Mouse (Mus musculus) heart, adult 9 months (tissue): ENCODE data around the gene Wwp2.
A peak's percentile ranks its signal among the peaks of the same experiment; 100 is the strongest.

Experiments used
- DNase-seq, 2 experiments: peaks; one replicate each; pipeline ENCODE4 v3.0.0; 2022; ENCODE audit warnings: low spot score in 2 of 2

The Wwp2 gene

DNA sequence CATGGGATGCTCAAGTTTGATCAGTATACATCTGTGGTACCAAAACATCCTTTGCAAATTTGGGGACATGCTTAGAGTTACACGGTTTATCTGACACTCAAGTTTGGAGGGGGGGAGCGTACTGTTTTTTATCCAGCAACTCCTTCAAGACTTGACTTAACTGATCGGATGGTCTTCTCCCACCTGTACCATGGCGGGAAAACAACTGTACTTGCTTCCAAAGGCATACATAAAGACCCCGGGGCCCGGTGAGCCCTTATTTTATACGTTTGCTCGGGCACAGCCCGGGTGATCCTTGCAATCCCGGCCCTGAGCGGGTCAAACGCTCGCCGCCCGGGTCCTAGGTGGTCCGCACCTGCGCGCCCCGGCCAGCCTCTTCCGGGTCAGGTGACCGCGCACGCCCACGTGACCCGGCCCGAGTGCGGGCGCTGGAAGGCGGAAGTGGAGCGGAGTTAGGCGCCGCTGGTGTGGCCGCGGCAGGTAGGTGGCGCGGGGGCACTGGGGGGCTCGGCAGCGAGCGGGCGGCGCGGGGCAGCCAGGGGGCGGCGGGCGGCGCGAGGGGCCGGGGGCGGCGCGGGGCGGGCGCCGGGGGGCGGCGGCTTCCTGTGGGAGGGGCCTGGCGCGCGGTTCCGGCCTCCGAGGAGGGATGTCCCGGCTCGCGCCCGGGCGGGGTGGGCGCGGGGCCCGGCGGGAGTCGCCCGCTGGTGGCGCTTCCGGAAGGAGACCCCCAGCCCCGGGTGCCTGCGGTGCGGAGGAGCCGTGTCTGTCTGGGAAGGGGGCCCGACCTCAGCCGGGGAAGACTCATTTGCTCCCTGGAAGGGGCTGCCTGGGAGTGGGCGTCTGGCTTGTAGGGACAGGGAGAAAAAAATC lies at the start of gene Wwp2:
Wwp2 (plus strand) TSS at position 404 of the 870 bp plus-strand sequence.
- DNase-seq: peak; percentile 78 to 84

DNA sequence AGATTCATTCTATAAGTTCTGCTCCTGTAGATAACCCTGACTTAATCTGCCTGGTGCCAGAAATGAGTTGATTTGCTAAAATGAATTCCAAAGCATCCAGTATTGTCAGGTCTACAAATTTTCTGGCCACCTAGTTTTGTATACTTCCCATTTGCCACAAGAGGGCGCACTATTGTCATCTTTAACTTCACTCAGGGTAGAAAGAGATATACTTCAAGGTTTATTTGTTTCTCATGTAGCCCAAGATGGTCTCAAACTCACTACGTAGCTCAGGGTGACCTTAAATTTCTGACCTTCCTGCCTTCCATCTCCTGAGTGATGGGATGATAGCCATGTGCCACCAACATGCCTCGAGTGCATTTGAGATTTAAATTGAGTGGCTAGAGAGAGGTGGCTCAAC lies 49.5 kb upstream of the Wwp2 start:
- peak in 1 of 2 experiments; percentile 32 for DNase-seq

DNA sequence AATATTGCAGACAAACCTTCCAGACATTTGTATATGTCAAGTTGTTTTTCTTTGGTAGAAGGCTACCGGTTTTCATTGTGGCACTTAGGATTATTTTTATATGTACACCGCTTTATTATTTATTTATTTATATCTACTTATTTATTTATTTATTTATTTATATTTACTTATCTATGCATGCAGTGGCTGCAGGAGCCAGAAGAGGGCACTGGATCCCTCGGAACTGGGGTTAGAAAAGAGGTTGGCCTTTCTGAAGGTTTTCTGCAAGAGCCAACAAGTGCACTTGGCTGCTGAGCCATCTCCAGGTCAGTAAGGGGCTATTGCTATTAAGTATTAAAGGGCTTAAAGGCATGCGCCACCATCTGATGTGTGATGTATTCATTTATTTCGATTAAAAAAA lies 48.3 kb upstream of the Wwp2 start:
- DNase-seq: peak in 1 of 2 experiments; percentile 28

- peak in 1 of 2 experiments; percentile 60 for DNase-seq
These were observed 46.6 kb upstream of the Wwp2 start for GRCm38 (mm10) chr8:107389557-107389956.

DNA sequence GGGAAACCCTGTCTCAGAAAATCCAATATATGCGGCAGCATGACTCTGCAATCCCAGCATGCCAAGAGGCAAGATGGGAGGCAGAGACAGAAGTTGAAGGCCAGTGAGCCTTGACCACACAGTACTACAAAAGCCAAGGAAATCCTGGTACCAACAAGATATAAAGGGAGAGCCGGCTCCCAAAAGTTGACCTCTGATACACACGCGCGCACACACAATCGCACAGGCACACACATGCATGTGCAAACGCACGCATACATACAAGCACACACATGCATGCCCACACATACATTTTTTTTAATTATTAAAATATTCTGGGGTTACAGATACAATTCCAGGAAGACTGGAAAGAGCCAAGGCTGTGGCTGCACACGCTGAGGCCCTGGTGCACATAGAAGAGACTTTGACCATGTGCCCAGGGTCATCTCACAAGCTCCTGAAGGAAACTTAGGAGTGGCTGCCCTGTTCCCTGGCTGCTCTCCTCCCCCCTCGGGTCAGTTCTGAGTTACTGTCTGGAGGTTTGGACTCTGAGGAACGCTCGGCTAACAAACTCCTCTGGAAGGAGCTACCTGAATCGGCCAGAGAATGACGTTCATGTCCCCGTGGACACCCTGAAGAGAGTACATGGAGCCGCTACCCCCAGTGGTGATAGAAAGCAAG lies 45.6 kb upstream of the Wwp2 start:
- no peak for DNase-seq

DNA sequence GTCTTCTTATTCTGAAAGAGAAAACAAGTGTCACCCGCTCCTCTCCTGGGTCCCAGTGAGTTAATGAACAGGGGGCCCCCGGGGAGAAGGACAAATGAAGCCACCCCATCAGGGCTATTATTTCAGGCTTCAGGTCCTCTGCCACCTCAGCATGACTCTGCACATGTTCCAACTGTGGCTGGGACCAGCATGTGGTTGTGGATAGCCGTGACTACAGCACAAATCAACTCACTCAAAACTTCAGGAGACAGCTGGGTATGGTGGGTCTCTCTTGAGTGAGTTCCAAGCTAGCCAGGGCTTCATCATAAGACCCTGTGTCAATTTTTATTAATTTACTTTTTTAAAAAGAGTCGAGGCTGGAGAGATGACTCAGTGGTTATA lies 45.0 kb upstream of the Wwp2 start:
- DNase-seq: no peak

DNA sequence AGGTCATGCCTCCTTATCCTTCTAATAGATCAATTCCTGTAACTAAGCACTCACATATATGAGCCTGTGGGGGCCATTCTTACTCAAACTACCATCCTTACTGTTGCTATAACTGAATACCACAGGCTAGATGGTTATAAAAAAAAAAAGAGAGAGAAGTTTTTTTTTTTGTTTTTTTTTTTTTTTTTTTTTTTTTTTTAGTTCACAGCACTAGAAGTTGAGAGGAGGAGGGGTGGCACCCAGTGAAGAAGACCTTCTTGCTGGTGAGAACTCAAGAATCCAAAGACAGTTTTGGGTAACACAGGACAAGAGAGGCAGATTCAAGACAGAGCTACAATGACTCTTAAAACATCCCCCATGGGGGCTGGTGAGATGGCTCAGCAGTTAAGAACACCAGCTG lies 40.8 kb upstream of the Wwp2 start:
- no peak for DNase-seq

DNA sequence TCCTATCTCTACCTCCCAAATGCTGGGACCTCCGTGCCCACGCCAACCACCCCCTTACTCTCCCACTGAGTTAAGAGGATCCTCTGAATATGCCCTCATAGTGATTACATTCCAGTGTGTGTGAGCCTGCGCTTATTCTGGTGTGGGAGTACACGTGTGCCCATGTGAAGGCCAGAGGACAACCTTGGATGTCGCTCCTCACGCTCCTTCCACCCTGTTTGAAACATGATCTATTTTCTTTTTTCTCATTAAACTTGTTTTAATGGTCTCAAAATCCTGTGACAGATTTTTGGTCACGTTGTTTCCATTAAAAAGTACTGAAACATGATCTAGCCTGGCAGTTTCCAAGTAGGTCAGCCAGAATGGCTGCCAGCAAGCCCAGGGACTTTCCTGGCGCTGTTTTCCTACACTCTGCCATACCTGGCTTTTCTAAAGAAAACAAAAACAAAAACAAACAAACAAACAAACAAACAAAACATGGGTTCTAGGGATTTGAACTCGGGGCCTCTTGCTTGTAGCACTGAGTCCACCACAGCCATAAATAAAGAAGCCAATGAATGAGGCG lies 40.0 kb upstream of the Wwp2 start:
- no peak for DNase-seq

GRCm38 (mm10) chr8:107397665-107398064 lies 38.5 kb upstream of the Wwp2 start:
- DNase-seq: no peak

DNA sequence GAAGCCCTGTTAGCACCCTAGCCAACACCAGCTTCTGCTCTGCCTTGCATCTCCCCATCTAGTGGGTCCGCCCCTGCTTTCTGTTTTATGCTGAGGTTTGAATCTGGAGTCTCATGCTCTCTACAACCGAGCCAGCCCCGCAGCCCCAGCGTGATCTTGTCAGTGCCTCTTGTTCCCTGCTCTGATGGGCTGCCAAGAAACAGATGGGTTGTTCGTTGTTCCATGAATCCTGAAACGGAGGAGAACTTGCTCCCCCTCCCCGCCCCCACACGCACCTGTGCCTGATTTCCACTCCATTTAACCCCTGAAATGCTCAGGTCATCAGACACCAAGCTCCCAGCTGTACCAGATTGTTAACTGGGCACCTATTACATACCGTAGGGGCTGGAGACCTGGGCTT lies 36.7 kb upstream of the Wwp2 start:
- no peak for DNase-seq

GRCm38 (mm10) chr8:107401866-107402265 lies 34.3 kb upstream of the Wwp2 start:
- DNase-seq: no peak

DNA sequence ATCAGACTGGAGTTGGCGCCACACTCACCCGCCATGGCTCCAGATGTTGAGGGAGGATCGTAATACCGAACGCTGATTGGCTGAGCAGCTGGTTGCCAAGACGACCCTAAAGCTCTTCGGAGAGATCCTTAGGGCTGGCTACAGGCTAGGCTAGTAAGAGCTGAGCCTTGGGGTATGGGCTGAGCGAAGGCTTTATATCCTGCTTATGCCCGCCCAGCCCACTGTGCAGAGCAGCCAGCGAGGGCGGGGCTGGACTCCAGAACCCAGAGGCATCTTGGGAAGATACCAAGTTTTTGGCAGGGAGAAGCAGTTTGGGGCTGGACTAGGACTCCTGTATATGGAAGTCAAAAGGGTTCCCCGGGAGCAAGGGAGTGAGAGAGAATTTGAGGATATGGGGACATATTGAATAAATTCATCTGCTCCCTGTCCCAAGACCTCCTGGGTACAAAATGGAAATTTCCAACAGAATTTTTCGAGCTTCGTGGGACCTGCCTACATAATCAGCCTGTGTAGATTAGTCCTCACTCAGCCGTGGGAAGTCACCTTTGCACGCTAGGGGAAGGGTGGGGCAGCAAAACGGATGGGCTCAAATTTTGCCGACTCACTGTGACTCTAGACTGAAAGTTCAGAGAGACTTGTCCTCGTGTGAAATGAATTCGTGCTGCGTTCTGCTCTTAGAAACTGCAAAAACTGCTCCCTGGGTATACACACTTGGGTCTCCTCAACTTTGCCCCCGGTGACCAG lies 33.0 kb upstream of the Wwp2 start, which contains the start of gene Nqo1:
Nqo1 (minus strand) TSS at position 169 of the 744 bp plus-strand sequence.
- peak; percentile 88 to 91 for DNase-seq

DNA sequence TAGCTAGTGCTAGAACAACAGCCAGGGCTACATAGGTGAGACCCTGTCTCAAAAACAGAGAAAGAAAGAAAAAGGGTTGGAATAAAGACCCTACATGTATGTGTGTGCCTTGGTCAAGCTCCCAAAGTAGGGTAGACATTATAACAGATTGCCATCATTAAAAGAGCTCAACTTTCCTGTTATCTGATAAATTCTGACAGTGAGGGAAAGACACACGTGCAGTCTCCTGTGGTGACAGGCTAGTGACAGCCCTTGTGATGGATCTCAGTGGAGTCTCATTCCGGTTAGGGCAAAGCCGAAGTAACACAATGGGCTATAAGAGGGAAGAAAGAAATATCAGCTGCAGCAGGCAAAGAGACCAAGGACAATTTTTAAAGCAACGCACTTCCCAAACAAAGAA lies 32.1 kb upstream of the Wwp2 start:
- DNase-seq: no peak

DNA sequence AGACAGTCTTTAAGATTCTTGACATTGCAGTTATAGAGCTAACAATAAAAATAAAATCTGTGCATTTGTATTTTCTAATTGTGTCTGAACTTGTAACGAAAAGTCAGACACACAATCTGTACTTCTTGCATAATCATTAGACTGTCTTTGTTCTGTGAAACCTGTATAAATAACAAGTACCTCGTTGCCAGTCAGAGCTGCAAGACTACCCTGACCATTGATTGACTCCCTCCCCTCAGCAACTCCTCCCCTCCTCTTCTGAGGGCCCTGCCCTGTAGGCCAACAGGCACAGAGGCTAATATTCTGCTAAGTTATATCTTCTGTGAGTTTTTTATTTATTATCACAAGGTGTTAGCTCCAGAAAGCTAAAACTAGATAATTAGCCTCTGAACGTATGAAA lies 30.2 kb upstream of the Wwp2 start:
- DNase-seq: no peak

- no peak for DNase-seq
These were observed 24.8 kb upstream of the Wwp2 start for GRCm38 (mm10) chr8:107411391-107411790.

- no peak for DNase-seq
These were observed 23.6 kb upstream of the Wwp2 start for GRCm38 (mm10) chr8:107412552-107412951.

DNA sequence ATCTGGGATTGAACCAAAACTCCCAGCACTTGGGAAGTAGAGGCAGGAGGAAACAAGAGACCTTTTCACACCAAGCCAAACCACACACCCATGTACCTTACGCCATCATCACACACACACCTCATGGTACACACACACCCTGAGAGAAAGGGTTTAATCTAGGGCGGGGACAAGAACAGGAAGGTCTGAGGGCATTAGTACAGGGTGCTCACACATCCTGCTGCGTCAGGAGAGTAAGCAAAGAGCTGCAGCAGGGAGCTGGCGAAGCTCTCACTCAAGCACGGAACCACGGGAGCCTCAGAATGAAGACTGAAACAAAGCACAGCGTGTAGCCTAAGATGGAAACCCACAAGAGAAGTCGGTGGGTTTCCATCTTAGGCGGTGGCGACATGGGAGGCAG lies 22.3 kb upstream of the Wwp2 start:
- no peak for DNase-seq

DNA sequence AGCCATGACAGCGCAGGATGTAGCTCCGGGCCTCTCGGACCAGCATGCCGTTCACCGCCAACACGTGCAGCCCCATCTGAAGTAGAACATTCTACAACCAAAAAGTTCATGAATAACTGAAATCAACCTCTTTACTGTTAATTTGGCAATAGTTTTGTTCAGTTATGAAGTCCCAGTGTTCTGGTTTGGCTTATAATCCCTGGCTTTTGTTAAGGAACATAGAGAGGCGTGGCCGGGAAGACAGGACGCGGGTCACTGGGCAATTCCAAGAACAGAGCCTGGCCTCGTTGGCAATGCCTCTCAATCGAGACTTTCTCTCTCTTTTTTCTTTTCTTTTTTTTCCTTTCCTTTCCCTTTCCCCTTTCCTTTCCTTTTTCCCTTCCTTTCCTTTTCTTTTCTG lies 19.2 kb upstream of the Wwp2 start:
- DNase-seq: no peak

DNA sequence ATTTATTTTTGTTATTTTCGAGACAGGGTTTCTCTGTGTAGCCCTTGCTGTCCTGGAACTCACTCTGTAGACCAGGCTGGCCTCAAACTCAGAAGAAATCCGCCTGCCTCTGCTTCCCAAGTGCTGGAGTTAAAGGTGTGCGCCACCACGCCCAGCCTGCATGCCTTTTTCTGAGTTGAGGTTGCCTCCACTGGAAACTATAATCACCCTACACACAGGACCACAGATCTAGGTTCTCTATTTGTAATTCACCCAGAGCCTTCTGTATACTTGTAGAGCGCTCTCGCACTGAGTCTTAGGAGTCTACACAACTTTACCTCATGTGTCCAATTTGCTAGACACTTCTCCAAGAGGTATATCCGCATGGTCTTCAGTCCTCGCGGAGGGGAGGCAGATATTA lies 12.0 kb upstream of the Wwp2 start:
- DNase-seq: no peak

DNA sequence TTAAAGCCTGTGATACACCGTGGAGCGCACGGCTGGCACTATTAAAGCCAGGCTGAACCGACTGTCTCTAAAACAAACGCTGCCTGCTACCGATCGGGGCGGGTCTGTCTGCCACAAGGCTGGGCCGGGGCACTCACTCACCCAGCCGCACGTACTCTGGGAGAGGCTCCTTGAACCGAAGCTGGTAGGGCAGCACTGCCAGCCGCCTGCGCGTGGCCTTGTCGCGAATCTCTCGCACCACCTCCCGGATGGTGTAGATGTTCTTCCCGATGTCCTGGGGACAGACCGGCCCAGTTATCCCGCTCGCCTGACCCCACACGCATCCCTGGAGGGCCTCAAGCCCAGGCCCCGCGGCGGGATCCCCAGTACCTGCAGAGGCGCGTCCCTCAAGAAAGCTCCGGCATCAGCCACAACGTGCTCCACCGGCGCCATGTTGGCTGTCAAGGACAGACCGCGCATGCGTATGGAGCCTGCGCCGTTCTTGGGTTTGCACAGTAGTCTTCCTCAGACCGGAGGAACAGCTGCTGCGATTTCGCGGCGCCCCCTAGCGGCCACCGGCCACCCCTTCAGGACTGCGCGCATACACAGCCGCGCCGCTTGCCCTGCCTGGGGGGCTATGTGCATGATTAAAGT lies 11.5 kb upstream of the Wwp2 start, which contains the start of gene Nob1:
Nob1 (minus strand) TSS at position 455 of the 633 bp plus-strand sequence.
- peak; percentile 94 to 96 for DNase-seq

DNA sequence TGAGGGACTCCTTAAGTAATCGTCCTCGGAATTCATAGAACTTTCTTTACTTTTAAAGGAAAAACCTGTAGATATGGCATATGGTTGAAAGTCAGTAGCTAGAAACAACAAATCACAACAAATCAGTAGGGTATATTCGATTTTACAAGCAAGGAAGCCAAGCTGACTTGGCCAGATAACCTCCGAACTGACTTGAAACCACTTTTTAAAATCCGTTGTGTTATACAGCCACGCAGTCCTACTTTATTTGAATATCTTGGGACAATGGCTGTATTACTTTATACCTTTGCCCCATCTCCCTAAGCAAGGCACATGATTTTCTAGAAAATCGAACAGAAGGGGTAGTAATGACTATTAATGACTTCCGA lies 11.0 kb upstream of the Wwp2 start:
- no peak for DNase-seq

GRCm38 (mm10) chr8:107430821-107431220 lies 5.3 kb upstream of the Wwp2 start:
- no peak for DNase-seq
